Mouse (Mus musculus): ENCODE measurements around the gene Myh10.

DNA sequence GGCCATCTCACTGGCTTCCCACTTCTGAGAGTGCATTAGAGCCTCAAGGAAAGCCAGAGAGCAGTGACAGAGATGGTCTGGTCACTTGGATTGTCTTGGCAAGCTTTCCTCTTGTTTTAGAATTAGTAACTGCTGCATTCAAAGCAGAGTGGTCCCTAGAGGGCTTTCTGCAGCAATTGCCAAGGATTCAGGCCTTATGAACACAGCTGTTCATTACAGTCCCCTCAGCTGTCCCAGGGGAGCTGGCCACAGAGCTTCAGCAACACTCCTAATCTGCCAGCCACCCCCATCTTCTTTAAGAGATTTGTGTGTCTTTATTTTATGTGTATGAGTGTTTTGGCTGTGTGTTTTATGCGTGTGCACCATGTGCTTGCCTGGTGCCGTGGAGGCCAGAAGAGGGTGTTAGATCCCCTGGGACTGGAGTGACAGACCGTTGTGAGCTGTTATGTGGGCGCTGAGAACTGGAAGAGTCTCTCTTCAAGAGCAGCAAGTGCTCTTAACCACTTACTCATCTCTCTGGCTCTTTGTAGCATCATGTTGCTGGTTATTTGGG, 27.8 kb downstream of the Myh10 start:
- TF ChIP-seq POLR2A (IDR thresholded peaks at IDR 0.05; ENCODE audit: low read depth, low read length) (no peak), CTCF (conservative IDR thresholded peaks at IDR 0.05; ENCODE audit: insufficient read depth, insufficient read length, low read depth, low read length) (no peak)
